Mouse (Mus musculus) embryonic facial prominence, embryonic 11.5 days (tissue): ENCODE measurements around the gene Hpn. TPM values are rescaled to one million over a fixed set of nuclear protein-coding genes. Genes with fewer than 3 reads are reported as not detected.

Experiments used
- ATAC-seq: fragments of 200-750 bp; cut with Nextera tagmentation; replicated peaks from 2 replicates; pipeline ENCODE4 v1.8.0; 2017; ENCODE audit warnings: low read depth; ENCODE audit not compliant: insufficient number of reproducible peaks, low FRiP score, low TSS enrichment
- DNase-seq: peaks from one replicate; pipeline ENCODE4 v3.0.0-alpha.2; 2015; ENCODE audit warnings: low spot score
- H3K27ac ChIP-seq: fragments of 300-500 bp; sonication (generic); replicated peaks from 2 replicates; pipeline ENCODE4 v1.5.1; 2014; ENCODE audit warnings: mild to moderate bottlenecking, low read depth, low read length, control low read depth
- H3K27me3 ChIP-seq: fragments of 300-500 bp; sonication (generic); 2 replicates; pipeline ENCODE4 v1.6.1; 2014; ENCODE audit warnings: mild to moderate bottlenecking, low read length, moderate library complexity, mixed read lengths; ENCODE audit not compliant: control insufficient read depth, insufficient read depth
- H3K36me3 ChIP-seq: fragments of 300-500 bp; sonication (generic); replicated peaks from 2 replicates; pipeline ENCODE4 v1.6.1; 2014; ENCODE audit warnings: low read depth, mild to moderate bottlenecking, low read length, moderate library complexity, mixed read lengths; ENCODE audit not compliant: control insufficient read depth, insufficient read depth
- H3K4me1 ChIP-seq: fragments of 300-500 bp; sonication (generic); 2 replicates; pipeline ENCODE4 v1.6.1; 2014; ENCODE audit warnings: low read length, mixed read lengths; ENCODE audit not compliant: control insufficient read depth, insufficient read depth
- H3K4me2 ChIP-seq: fragments of 300-500 bp; sonication (generic); 2 replicates; pipeline ENCODE4 v1.6.1; 2014; ENCODE audit warnings: low read depth, mild to moderate bottlenecking, control low read depth, low read length, moderate library complexity
- H3K4me3 ChIP-seq: fragments of 300-500 bp; sonication (generic); 2 replicates; pipeline ENCODE4 v1.5.1; 2014; ENCODE audit warnings: low read depth, low read length, control low read depth
- H3K9ac ChIP-seq: fragments of 300-500 bp; sonication (generic); replicated peaks from 2 replicates; pipeline ENCODE4 v1.6.1; 2014; ENCODE audit warnings: mild to moderate bottlenecking, control low read depth, low read length
- H3K9me3 ChIP-seq: fragments of 300-500 bp; sonication (generic); replicated peaks from 2 replicates; pipeline ENCODE4 v1.6.1; 2016; ENCODE audit warnings: mild to moderate bottlenecking, low read length, inconsistent platforms, mixed read lengths; ENCODE audit not compliant: control insufficient read depth
- WGBS: fragments of 180-500 bp; shearing (Covaris S2); extraction: QIAGEN DNeasy Blood & Tissue Kit; methylation state at CpG from one replicate; pipeline ENCODE4 v1.1.7; 2014; 5-methylcytosine and 5-hydroxymethylcytosine counted together
- polyA plus RNA-seq: library from polyadenylated mRNA; unstranded; fragments of >200 nt; fragmentation: Nextera tagmentation; extraction: Ambion mirVana; gene quantifications from 2 replicates; pipeline ENCODE4 v1.2.1, GENCODE M21; 2014

Gene Hpn
- polyA plus RNA-seq, 1 experiment from 2014 or later, result 2.2 TPM

DNA sequence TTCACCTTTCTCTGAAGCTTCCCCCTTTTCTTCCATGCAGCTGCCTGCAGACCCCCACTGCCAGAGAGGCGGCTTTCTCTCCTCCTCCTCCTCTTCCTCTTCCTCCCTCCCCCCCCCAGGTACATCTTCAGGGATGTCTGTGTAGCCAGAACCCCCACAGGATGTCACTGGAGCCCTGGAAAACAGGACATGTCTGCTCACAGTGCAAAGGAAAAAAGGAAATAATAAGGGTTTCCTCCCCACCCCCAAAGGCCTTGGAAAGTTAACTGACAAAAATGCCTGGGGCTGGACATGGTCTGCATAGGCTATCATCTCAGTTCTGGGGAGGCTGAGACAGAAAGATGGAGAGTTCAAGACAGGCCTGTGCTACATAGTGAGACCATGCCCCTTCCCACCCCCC lies 34.0 kb downstream of the Hpn start:
- Histone ChIP-seq H3K4me1 (no peaks in the 10 kb centered on the region; the same call in 1 of the 2 replicates), H3K27me3 (no peaks in the 10 kb centered on the region), H3K9me3 (no peaks in the 10 kb centered on the region), H3K4me2 (no peak overlapping the region), H3K4me3 (no peak overlapping the region), H3K9ac (no peak overlapping the region), H3K36me3 (no peaks in the 10 kb centered on the region), H3K27ac (no peak overlapping the region)
- WGBS, result 21% methylated on average over 1 of the region's 1 CpGs
- no peak for DNase-seq
- no peak for ATAC-seq

DNA sequence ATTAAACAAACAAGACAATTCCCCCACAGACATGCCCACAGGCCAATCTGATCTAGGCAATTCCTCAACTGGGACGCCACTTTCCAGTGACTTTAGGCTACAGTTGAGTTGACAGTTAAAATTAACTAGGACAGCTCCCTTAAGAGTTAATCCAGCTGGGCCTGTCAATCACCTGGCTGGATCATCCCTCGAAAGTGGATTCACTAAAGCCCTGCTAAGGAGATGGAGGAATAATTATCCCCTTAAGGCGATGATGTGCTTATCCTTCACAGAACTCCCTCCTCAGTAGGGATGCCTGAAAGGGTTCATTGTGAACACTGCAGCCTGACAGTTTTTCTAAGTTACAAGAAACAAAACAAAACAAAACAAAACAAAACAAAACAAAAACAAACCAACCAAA lies 34.5 kb downstream of the Hpn start:
- Histone ChIP-seq H3K4me3 (no peak overlapping the region), H3K27ac (no peak overlapping the region), H3K36me3 (no peaks in the 10 kb centered on the region), H3K9ac (no peak overlapping the region), H3K4me1 (no peaks in the 10 kb centered on the region; the same call in 1 of the 2 replicates), H3K4me2 (no peak overlapping the region), H3K27me3 (no peaks in the 10 kb centered on the region), H3K9me3 (no peaks in the 10 kb centered on the region)
- 27% methylated on average over 3 of the region's 3 CpGs for WGBS
- DNase-seq (no peak), ATAC-seq (no peak)

DNA sequence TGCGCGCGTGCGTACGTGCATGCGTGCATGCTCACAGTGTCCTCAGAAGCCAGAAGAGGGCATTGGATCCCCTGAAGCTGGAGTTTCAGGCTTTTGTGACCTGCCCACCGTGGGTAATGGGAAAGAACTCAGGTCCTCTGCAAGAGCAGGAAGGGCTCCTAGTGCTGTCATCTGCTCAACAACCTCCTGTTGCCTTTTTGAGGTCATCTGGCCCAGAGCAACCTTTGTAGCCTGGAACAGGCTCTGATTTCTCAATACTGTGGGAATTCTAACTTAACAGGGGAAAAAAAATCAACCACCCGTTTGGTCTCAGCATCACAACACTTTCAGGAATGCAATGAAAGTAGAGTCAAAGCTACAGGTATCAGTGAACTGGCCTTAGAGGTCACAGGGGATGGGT lies 35.4 kb downstream of the Hpn start:
- no peaks in the 10 kb centered on the region for H3K36me3 ChIP-seq
- no peaks in the 10 kb centered on the region for H3K9me3 ChIP-seq
- WGBS, result 94% methylated on average over 8 of the region's 8 CpGs
- ATAC-seq (no peak), DNase-seq (no peak)
- no peak overlapping the region for H3K4me2 ChIP-seq
- H3K4me3 ChIP-seq, result no peak overlapping the region
- no peak overlapping the region for H3K27ac ChIP-seq
- no peak overlapping the region for H3K9ac ChIP-seq
- no peaks in the 10 kb centered on the region for H3K27me3 ChIP-seq
- no peaks in the 10 kb centered on the region; the same call in 1 of the 2 replicates for H3K4me1 ChIP-seq

GRCm38 (mm10) chr7:31077885-31078445 lies 37.1 kb downstream of the Hpn start:
- Histone ChIP-seq H3K4me1 (no peaks in the 10 kb centered on the region; the same call in 1 of the 2 replicates), H3K27ac (no peak overlapping the region), H3K4me3 (no peak overlapping the region), H3K4me2 (no peak overlapping the region), H3K9me3 (no peaks in the 10 kb centered on the region), H3K9ac (no peak overlapping the region), H3K36me3 (no peaks in the 10 kb centered on the region), H3K27me3 (no peaks in the 10 kb centered on the region)
- DNase-seq (peak; percentile 78), ATAC-seq (no peak; the same call in 1 of the 2 replicates)
- 30% methylated on average over 5 of the region's 5 CpGs for WGBS

- Histone ChIP-seq H3K4me3 (no peak overlapping the region), H3K27ac (no peak overlapping the region), H3K9me3 (no peaks in the 10 kb centered on the region), H3K36me3 (no peaks in the 10 kb centered on the region), H3K9ac (no peak overlapping the region), H3K4me2 (no peak overlapping the region), H3K27me3 (no peaks in the 10 kb centered on the region), H3K4me1 (no peaks in the 10 kb centered on the region)
- DNase-seq, result no peak
- peak; percentile 41; the same call in 1 of the 2 replicates for ATAC-seq
- WGBS, result 17% methylated on average over 6 of the region's 6 CpGs
These were observed 37.6 kb downstream of the Hpn start for GRCm38 (mm10) chr7:31077470-31077869.

DNA sequence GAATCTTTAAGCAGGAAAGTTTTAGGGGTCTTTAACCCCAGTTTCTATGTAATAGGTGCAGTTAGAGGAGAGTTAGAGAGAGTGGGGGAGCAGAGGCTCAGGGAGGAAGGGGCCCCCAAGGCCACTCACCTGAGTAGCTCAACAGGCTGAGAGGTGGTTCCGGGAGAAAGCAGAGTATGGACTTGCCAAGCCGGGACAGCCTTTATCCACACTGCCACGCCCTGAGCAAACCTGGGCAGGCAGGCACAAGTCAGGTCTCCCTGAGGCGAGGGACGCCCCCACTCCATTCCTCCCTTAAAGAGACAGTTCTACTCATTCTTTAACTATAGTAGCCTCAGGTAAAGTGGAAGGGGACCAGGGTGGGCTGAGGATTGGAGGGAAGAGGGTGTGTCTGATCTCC lies 38.6 kb downstream of the Hpn start, which contains the start of gene Fxyd3:
TSS of gene Fxyd3 (minus strand) at position 213 of the 400 bp plus-strand sequence.
- ATAC-seq, result no peak
- 39% methylated on average over 5 of the region's 5 CpGs for WGBS
- no peak within 1 kb of the TSS for H3K4me2 ChIP-seq

GRCm38 (mm10) chr7:31074713-31075069 lies 40.4 kb downstream of the Hpn start:
- WGBS, result 83% methylated on average over 5 of the region's 5 CpGs

More for the DNA sequence above, 38.6 kb downstream of the Hpn start, which contains the start of gene Fxyd3:
- Histone ChIP-seq H3K9ac (no peak within 1 kb of the TSS), H3K36me3 (no peaks in the 10 kb centered on the region), H3K27me3 (no peaks in the 10 kb centered on the region), H3K4me1 (no peaks in the 10 kb centered on the region), H3K9me3 (no peaks in the 10 kb centered on the region), H3K4me3 (no peak within 1 kb of the TSS), H3K27ac (no peak within 1 kb of the TSS)
- DNase-seq, result no peak

DNA sequence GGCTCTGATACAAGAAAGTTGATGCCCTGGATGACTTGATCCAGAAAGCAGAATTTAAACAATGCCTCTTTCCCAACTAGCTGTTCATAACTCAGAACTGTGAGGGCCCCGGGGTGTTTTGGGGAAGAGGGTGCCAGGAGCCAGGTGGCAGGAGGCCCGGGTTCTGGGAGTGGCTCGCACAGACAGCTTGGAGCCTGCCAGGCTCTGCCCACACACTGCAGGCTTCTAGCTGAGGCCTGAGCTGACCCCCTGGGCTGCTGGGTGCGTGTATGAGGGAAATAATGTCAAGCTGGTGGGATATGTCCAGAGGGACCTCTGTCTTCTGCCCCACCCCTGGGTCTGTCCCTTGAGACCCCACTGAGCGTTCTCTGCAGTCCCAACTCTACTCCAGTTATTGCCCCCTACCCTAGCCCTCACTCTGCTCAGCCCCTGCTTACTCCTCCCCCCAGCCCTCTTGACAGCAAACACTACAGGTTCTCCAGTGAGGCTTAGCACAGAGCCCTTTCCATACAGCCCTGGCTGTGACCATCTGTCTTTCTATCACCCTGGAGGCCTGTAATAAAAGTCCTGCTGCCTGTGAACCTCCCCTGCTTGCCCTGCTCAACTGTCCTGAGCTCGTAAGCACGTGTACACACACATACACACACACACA lies 40.9 kb downstream of the Hpn start:
- H3K4me1 ChIP-seq, result no peaks in the 10 kb centered on the region
- H3K36me3 ChIP-seq, result no peaks in the 10 kb centered on the region
- 63% methylated on average over 7 of the region's 7 CpGs for WGBS
- H3K27me3 ChIP-seq, result no peaks in the 10 kb centered on the region
- no peaks in the 10 kb centered on the region for H3K9me3 ChIP-seq
- ATAC-seq (no peak; the same call in 1 of the 2 replicates), DNase-seq (no peak)
- H3K4me2 ChIP-seq, result no peak overlapping the region
- H3K9ac ChIP-seq, result no peak overlapping the region
- H3K4me3 ChIP-seq, result no peak overlapping the region
- H3K27ac ChIP-seq, result no peak overlapping the region

More at GRCm38 (mm10) chr7:31074713-31075069, 40.4 kb downstream of the Hpn start:
- no peak overlapping the region for H3K4me2 ChIP-seq
- DNase-seq (no peak), ATAC-seq (no peak)
- no peaks in the 10 kb centered on the region for H3K9me3 ChIP-seq
- no peaks in the 10 kb centered on the region for H3K36me3 ChIP-seq
- H3K4me3 ChIP-seq, result no peak overlapping the region
- no peaks in the 10 kb centered on the region for H3K4me1 ChIP-seq
- no peak overlapping the region for H3K27ac ChIP-seq
- H3K27me3 ChIP-seq, result no peaks in the 10 kb centered on the region
- H3K9ac ChIP-seq, result no peak overlapping the region
